Mouse (Mus musculus) CH12F3 (cell line): Measurements from ENCODE around the gene Gm8909.
"Not testable (repeated sequence)": the region's sequence is repeated elsewhere in the genome, so short reads cannot be mapped to it uniquely, and the experiment has no call there.

Experiments used
- in situ Hi-C: fragments of 300-500 bp; cut with MboI; formaldehyde crosslinking; loops from 2 replicates; pipeline ENCODE4 v1.14.3; 2020; ENCODE audit warnings: low sequenced_read_pairs

Gm8909 gene

GRCm38 (mm10) chr17:36168039-36168652 is at the start of gene Gm8909:
Gm8909 (minus strand) TSS chr17:36168537.
- in situ Hi-C loops: no loop called here

GRCm38 (mm10) chr17:36215586-36215985 is 47.2 kb upstream of the Gm8909 start:
- in situ Hi-C loops: no loop called here

GRCm38 (mm10) chr17:36206846-36207245 is 38.5 kb upstream of the Gm8909 start:
- in situ Hi-C loops: no loop called here

- in situ Hi-C loops: no loop called here
These were observed 37.5 kb upstream of the Gm8909 start for GRCm38 (mm10) chr17:36205862-36206261.

- in situ Hi-C loops: no loop called here
These were observed 37.1 kb upstream of the Gm8909 start for GRCm38 (mm10) chr17:36205456-36205855.

GRCm38 (mm10) chr17:36201851-36202250 is 33.5 kb upstream of the Gm8909 start:
- in situ Hi-C loops: no loop called here

GRCm38 (mm10) chr17:36198317-36198716 is 30.0 kb upstream of the Gm8909 start:
- in situ Hi-C loops: no loop called here

GRCm38 (mm10) chr17:36194471-36194870 is 26.1 kb upstream of the Gm8909 start:
- in situ Hi-C loops: no loop called here

- in situ Hi-C loops: no loop called here
These were observed 25.3 kb upstream of the Gm8909 start for GRCm38 (mm10) chr17:36193546-36194141.

- in situ Hi-C loops: no loop called here
These were observed 24.0 kb upstream of the Gm8909 start for GRCm38 (mm10) chr17:36192371-36192770.

GRCm38 (mm10) chr17:36190169-36190507 is 21.8 kb upstream of the Gm8909 start, which contains the start of gene H2-T3:
H2-T3 (minus strand) TSS chr17:36190287.
- in situ Hi-C loops: no loop called here

- in situ Hi-C loops: no loop called here
These were observed 21.3 kb upstream of the Gm8909 start for GRCm38 (mm10) chr17:36189491-36190168.

GRCm38 (mm10) chr17:36187540-36187939 is 19.2 kb upstream of the Gm8909 start:
- in situ Hi-C loops: no loop called here

- in situ Hi-C loops: no loop called here
These were observed 13.9 kb upstream of the Gm8909 start for GRCm38 (mm10) chr17:36182212-36182611.

- in situ Hi-C loops: not testable (repeated sequence)
These were observed 11.1 kb upstream of the Gm8909 start for GRCm38 (mm10) chr17:36179446-36179845.

GRCm38 (mm10) chr17:36178938-36179337 is 10.6 kb upstream of the Gm8909 start:
- in situ Hi-C loops: not testable (repeated sequence)

GRCm38 (mm10) chr17:36176132-36176531 is 7.8 kb upstream of the Gm8909 start:
- in situ Hi-C loops: not testable (repeated sequence)

- in situ Hi-C loops: no loop called here
These were observed 2.0 kb upstream of the Gm8909 start for GRCm38 (mm10) chr17:36170287-36170814.

- in situ Hi-C loops: no loop called here
These were observed 1.4 kb upstream of the Gm8909 start for GRCm38 (mm10) chr17:36169753-36170152.

- in situ Hi-C loops: not testable (repeated sequence)
These were observed 757 bp upstream of the Gm8909 start for GRCm38 (mm10) chr17:36169094-36169493.

GRCm38 (mm10) chr17:36167306-36168038 is 865 bp downstream of the Gm8909 start:
- in situ Hi-C loops: no loop called here
